Mouse (Mus musculus): ENCODE measurements around the gene Zbtb38.
"Not testable (repeated sequence)": the region's sequence is repeated elsewhere in the genome, so short reads cannot be mapped to it uniquely, and the experiment has no call there.

The Zbtb38 gene

DNA sequence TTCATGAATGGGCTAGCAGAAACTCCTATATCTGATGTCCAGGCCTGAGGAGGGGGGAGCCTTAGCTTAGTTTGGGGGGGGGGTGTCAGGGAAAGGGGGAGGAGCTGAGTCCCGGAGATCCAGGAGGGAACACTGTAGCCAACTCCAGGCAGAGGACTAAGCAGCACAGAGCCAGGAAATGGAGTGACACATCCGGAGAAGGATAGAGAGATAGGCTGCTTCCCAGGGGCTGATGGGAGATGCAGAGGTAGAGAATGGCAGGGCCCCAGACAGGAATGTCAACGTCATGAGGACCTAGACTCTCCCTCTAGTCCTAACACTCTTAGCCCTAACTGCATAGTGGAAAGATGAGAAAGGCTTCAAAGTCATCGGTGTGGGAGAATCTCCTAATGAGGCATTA lies 44.7 kb downstream of the Zbtb38 start:
- in situ Hi-C loops (cut with MboI; ENCODE audit: low pct_unique_long_range_greater_than_20kb in 1 of 2, low sequenced_read_pairs in 2 of 2, unreplicated experiment in 1 of 2): loop anchor here (5.0 to 25.0 kb wide), 3 partner anchors 49 to 1196 kb away; partner anchors contain the start of genes Slc25a36 (in 1 of the 2) and U2surp (in 1 of the 2)

DNA sequence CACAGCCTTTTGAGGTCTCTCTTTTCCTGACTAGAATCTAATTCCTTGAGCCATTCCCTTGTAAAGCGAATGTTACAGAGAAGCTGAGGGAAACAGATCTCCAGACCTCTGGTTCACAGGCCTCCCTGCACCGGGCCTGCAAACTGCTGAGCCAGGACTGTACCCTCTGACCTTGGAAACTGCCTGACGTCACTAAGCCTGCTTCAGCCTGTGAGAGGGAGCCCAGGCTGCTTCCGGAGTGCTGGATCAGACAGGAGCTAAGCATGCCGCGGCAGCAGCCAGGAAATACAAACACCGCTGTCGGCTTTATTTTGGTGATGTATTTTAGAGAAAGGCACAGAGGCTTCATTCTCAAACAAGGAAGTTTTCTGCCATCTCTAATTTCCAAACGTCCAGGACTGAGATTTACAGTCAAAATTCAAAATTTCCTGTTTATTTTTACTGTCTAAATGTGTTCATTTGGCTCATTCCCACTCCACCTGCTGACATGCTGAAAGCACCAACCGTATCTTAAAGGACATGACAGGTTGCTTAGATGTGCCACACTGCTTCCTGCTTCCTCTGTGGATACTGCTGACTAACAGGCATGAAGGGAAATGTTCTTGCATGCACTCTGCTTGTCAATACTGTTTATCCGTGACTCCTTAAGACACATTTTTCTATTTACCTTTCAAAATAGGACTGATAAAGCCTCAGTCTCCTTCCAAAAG lies 46.9 kb downstream of the Zbtb38 start:
- in situ Hi-C loops (cut with MboI; ENCODE audit: low pct_unique_long_range_greater_than_20kb in 1 of 2, low sequenced_read_pairs in 2 of 2, unreplicated experiment in 1 of 2): loop anchor here (5.0 to 25.0 kb wide), 3 partner anchors 52 to 1193 kb away; partner anchors contain the start of genes Slc25a36 (in 1 of the 2) and U2surp (in 1 of the 2)

DNA sequence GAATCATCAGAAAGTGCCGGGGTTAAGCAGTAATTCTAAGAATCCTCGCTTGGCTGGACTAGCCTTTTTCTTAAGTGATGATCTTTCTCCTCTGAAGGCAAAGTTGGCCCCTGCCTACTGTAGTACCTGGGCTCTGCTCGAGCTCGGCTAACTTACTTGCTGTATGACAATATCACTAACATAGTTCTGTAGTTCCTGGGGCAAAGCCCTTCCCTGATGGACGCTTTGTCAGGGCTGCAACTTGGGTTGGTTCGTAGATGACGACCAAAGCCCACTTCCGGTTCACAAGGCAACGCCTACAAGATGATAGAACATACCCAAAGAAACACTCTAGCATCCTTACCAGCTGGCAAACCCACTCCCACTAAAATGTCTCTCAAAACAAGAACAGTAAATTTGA lies 47.7 kb downstream of the Zbtb38 start:
- in situ Hi-C loops (cut with MboI; ENCODE audit: low pct_unique_long_range_greater_than_20kb in 1 of 2, low sequenced_read_pairs in 2 of 2, unreplicated experiment in 1 of 2): loop anchor here (5.0 to 25.0 kb wide), 3 partner anchors 52 to 1193 kb away; partner anchors contain the start of genes Slc25a36 (in 1 of the 2) and U2surp (in 1 of the 2)

DNA sequence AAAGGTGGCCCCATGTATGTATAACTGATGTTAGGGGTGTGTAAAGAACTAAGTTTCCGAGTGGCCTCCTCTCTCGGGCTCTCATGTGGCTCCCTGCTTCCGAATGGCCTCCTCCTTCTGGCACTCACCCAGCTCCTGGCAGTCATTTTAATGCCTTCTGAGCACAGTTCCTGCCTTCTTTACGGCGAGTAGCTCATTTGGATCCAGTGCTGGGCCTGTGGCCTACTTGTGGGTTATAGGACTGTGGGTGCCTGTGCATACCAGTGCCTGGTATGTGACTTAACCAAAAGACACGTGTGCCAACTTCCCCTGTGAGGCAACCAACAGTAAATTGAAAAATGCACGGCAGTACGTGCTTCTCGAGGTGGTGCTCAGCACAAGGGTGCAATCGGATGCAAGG lies 50.7 kb downstream of the Zbtb38 start:
- in situ Hi-C loops (cut with MboI; ENCODE audit: low pct_unique_long_range_greater_than_20kb in 1 of 2, low sequenced_read_pairs in 2 of 2, unreplicated experiment in 1 of 2): loop anchor here in 1 of 2 experiments (25.0 kb wide), 2 partner anchors 410 to 1190 kb away; partner anchors contain the start of genes Slc25a36 and U2surp

DNA sequence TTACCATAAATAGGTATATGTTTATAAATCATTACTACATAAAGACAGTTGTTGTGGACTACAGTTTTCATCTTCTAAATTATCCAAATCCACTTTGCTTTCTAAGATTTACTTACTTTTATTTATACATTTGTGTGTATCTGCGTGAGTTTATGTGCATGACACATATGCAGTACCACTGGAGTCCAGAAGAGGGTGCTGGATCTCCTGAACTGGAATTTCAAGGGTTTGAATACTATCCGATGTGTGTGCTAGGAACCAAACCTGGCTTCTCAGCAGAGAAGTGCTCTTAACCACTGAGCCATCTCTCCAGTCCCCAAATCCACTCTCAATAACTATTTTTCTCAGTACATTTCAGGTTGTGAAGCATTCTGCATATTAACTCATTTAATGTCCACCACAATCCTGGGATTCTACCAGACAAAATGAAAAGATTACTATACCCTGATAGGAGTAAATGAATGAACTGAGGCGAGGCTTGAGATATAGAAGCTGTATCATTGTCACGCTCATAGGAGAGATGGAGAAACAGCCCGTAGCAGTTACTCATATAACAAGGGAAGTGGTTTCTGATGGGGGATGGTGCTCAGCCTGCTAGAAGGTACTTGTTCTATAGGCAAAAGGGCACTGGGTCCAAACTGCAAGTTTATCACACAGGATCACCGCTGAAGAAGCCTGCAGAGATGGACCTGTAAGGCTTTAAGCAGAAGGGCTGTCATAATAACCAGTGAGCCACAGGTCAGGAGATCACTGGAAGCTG lies 53.2 kb downstream of the Zbtb38 start:
- in situ Hi-C loops (cut with MboI; ENCODE audit: low pct_unique_long_range_greater_than_20kb in 1 of 2, low sequenced_read_pairs in 2 of 2, unreplicated experiment in 1 of 2): loop anchor here in 1 of 2 experiments (25.0 kb wide), 2 partner anchors 413 to 1187 kb away; partner anchors contain the start of genes Slc25a36 and U2surp

DNA sequence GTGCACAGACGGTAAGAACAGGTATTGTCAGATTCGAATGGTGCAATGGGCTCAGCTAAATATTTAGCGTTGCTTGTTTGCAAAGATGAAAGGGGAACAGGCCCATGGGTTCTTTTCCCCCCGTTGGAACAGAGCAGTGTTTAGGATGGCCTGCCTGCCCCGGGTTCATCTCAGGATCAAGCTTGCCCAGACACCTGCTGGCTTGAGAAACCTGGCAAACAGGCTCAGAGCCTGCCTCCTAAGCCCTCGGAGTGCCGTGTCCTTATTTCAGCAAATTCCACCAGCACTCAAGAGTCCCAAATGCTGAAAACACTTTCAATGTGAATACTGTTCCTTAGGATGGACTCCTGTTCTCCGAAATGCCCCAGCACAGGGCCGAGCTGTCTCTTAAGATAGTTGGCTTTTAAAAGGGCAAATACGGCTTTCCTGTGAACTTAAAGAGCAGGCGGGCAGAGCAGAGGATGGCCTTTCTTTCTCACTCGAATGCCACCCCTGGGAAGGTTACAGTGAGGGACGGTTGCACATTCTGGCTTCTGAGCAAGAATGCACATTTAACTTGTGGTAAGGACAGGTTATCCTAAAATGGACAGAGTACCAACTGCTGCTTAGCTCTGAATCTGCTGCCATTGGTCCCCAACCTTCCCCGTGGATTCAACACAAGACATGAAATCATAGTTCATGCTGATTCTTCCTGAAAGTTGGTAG lies 55.7 kb downstream of the Zbtb38 start:
- in situ Hi-C loops (cut with MboI; ENCODE audit: low pct_unique_long_range_greater_than_20kb in 1 of 2, low sequenced_read_pairs in 2 of 2, unreplicated experiment in 1 of 2): no loop called here

DNA sequence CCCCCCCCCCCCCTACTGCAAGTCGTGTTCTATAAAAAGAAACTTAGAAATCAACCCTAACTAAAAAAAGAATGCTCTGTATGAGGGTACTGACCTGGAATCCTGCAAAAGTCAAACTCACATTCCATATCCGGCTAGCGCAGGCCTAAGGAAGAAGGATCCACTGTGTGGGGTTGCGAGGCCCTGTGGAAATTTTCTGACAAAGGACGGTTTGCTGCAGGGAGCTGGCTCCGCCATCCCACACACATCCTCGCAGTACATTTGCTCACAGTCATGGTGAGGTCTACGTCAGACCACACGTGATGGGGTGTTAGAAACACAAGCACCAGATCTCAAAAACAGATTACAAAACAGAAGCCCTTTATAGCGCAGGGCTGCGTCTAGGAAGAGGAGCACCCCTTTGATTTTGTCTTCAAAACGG lies 56.5 kb downstream of the Zbtb38 start:
- in situ Hi-C loops (cut with MboI; ENCODE audit: low pct_unique_long_range_greater_than_20kb in 1 of 2, low sequenced_read_pairs in 2 of 2, unreplicated experiment in 1 of 2): no loop called here

DNA sequence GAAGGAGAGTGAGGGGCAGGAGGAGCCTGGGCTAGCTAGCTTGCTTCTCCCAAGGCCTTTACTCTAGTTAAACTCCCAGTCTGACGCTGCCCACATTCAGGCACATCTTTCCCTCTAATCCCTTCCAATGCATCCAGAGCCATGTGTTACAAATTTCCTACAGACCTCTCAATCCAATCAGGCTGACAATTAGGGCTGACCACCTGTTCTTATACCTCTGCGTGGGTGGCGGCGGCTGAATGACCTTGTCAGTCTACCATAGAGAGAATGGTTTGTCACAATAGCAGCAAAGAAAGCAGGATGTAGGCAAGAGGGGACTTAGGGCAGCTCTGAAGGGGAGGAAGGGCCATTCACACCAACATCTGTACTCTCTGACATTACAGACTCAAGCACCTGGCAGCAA lies 62.2 kb downstream of the Zbtb38 start:
- in situ Hi-C loops (cut with MboI; ENCODE audit: low pct_unique_long_range_greater_than_20kb in 1 of 2, low sequenced_read_pairs in 2 of 2, unreplicated experiment in 1 of 2): no loop called here

DNA sequence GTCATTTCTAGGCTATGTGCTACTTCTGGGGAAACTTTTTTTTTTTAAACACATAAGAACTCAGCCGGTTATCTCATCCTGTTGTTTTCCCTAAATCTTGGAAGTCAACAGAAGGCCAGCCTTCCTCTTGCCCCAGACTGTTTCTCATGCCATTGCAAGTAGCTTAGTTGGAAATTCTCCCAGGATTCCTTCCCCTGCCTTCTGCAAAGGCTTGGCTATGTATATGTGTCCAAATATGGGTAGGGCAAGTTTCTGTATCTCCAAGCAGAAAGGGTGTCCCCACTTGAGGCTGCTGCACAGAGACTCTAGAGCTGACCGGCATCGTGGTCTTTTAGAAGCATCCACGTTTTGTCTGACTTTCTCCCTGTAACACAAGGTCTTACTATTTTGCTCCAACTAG lies 63.6 kb downstream of the Zbtb38 start:
- in situ Hi-C loops (cut with MboI; ENCODE audit: low pct_unique_long_range_greater_than_20kb in 1 of 2, low sequenced_read_pairs in 2 of 2, unreplicated experiment in 1 of 2): no loop called here

DNA sequence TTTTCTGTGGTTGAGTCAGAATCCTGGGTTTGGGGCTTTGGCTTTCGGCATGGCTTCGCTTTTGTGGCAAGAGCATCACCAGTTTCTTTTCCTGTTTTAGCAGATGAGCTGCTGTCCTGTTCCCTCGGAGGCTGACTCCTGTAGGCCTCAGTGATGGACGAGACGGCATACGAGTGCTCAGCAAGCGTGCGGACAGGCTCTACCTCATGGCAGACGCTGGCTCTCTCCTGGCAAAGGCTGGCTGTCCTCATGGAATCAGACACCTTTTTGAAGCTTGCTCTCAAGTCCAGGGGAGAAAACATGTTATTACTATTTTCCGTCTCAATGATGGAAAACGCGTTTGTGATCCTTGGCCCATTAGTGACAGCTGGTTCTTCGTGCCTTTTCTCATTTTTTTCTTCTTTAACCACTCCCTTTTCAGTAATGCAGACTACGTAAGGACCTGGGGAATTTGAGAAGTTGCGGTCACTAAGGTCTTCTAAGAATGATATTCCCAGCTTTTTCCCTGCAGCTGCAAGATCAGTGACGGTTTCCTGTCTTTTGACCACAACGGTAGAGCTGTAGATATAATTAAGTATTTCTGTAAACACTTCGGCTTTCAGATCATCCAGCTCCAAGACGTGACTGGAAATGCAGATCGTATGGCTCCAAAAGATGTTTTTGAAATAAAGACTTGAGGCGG lies 64.3 kb downstream of the Zbtb38 start:
- in situ Hi-C loops (cut with MboI; ENCODE audit: low pct_unique_long_range_greater_than_20kb in 1 of 2, low sequenced_read_pairs in 2 of 2, unreplicated experiment in 1 of 2): no loop called here

DNA sequence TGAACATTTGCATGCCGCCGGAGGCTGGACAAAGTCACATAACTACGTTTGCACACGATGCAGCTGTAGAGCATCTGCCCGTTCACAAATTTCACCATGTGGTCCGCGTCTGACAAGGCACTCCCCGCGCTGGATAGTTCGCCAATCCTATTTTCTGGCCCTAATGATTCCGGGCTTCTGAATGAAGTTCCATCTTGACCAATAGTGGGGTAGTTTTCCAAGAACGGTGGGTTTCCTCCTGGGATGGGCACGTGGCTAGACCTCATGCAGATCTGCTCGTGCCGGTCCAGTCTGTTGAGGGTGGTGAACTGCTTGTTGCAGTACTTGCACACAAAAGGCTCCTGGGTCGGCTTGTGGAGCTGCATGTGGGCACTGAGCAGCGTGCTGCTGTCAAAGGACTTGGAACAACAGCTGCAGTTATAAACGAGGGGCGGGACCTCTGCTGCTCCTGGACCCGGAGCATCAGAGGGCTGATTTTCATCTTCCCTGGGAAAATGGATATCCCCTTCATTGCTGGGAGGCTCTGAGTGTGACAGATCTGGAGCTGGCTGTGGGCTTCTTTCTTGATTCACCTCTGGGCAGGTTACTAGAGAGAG lies 64.9 kb downstream of the Zbtb38 start:
- in situ Hi-C loops (cut with MboI; ENCODE audit: low pct_unique_long_range_greater_than_20kb in 1 of 2, low sequenced_read_pairs in 2 of 2, unreplicated experiment in 1 of 2): no loop called here

DNA sequence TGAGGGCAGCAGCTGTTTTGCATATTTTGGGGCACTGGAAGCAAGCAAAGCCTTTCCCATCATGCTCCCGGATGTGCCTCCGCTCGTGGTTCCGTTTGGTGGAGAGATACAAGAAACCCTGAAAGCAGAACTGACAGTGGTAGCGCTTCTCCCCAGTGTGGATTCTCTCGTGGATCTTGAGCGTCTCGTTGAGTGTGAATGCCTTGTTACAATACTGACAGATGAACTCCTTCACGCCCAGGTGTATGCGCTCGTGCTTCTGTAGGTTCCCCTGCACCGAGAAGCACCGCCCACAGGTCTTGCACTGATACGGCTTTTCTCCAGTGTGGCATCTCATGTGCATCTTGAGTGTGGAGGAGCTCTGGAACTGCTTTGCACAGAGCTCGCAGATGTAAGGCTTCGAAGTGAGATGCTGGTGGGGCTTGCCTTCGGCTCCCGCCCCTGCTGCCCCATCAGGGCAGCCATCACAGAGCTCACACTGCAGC lies 67.0 kb downstream of the Zbtb38 start:
- in situ Hi-C loops (cut with MboI; ENCODE audit: low pct_unique_long_range_greater_than_20kb in 1 of 2, low sequenced_read_pairs in 2 of 2, unreplicated experiment in 1 of 2): no loop called here

DNA sequence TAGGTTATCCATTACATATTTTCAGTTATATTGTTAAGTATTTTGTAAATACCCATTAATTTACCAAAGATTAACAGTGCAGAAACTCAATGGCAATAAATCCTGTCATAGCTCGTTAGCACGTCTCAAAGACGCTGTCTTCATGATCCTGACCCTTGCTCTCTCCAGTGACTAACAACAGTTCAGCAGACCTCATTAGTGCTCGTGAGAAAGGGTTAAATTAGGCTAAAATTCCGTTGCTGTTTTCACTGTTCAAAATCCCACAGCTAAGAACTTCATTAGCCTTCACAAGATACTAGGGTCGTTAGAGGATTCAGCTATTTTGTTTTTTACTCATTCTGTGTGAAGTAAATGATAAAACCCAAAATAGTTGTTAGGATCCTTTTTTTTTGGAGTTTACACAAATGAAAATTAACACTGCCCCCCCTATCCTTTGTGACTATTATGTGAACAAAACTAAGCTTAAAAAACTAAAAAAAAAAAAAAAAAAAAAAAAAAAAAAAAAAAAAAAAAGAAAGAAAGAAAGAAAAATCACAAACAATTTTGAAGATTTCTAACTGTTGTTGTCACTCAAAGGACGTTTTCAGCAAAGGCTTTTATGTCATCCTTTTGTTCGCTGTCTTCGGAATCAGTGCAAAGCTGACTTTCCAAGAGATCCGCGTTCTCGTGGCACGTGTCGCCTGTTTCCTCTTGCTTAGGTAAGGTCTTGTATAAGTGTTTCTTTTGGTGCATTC lies 67.6 kb downstream of the Zbtb38 start:
- in situ Hi-C loops (cut with MboI; ENCODE audit: low pct_unique_long_range_greater_than_20kb in 1 of 2, low sequenced_read_pairs in 2 of 2, unreplicated experiment in 1 of 2): no loop called here

DNA sequence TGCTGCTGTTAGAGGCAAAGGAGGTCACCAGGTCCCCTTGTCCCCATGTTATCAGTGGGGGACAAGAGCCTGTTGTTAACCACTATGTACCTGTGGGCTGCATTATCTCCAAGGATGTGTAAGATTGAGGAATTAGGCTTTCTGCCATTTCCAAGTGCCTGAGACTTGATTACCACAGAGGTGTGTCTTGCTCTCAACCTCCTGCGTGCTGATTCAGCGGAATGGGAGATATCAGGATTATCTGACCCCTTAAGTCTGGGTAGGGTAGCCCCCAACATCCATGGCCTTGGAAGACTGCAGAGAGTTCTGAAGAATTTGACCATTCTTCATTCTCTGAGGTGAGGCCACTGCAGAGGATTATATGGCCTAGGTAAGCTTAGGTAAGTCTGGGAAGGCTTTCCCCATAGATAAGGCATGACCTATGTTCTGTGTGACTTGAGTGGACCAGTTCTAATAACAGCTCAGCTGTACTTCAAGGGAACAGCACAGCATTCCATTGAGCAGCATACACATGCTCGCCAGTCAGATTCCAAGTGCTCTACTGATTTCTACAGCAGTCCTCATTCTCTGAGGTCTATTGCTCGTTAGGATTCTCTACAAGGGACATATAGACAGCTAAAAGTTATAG lies 68.4 kb downstream of the Zbtb38 start:
- in situ Hi-C loops (cut with MboI; ENCODE audit: low pct_unique_long_range_greater_than_20kb in 1 of 2, low sequenced_read_pairs in 2 of 2, unreplicated experiment in 1 of 2): no loop called here

DNA sequence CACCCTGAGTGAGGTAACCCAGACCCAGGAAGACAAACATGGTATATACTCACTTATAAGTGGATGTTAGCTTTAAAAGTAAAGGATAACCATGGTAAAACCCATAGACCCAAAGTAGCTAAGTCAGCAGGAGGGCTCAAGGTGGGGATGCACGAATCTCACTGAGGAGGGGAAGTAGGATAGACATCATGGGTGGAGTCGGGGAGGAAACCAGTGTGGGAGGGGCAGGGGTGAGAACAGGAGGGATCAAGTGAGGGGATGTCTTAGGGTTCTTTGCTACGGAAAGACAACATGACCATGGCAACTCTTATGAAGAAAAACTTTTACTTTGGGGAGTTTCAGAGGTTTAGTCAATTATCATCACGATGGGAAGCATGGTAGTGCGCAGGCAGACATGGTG lies 74.0 kb downstream of the Zbtb38 start:
- in situ Hi-C loops (cut with MboI; ENCODE audit: low pct_unique_long_range_greater_than_20kb in 1 of 2, low sequenced_read_pairs in 2 of 2, unreplicated experiment in 1 of 2): no loop called here

DNA sequence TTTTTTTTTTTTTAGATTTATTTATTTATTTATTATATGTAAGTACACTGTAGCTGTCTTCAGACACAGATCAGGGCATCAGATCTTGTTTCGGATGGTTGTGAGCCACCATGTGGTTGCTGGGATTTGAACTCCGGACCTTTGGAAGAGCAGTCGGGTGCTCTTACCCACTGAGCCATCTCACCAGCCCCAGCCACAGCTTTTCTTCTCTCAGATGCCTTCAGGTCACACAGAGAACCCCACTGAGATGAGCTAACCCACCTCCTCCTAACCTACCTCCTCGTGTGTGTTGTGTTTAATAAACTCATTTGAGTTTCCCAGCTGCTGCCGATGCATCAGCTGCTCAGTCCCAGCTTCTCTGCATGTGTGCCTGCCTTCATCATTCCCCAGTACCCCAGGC lies 74.9 kb downstream of the Zbtb38 start:
- in situ Hi-C loops (cut with MboI; ENCODE audit: low pct_unique_long_range_greater_than_20kb in 1 of 2, low sequenced_read_pairs in 2 of 2, unreplicated experiment in 1 of 2): not testable (repeated sequence)

DNA sequence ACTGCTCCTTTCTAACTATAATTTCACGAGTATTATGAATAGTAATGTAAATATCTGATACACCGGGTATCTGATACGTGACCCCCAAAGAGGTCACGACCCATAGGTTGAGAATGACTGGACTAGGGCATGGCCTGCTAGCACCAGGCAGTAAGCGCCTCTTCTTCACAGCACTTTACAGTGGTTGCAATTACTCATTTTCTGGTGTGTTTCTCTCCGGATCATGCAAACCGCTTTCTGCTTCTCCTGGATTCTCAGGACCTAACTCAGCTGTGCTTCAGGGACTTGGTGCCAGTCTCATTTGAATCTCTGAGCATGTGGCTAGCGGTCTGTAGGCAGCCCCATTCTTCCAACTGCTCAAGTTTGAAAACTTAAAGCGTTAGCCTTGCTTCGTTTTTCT lies 76.0 kb downstream of the Zbtb38 start:
- in situ Hi-C loops (cut with MboI; ENCODE audit: low pct_unique_long_range_greater_than_20kb in 1 of 2, low sequenced_read_pairs in 2 of 2, unreplicated experiment in 1 of 2): no loop called here
